Mouse (Mus musculus): ENCODE results near the gene Ccr2. TPM values are rescaled to one million over a fixed set of nuclear protein-coding genes. Genes with fewer than 3 reads are reported as not detected.

Gene Ccr2
- total RNA-seq, 2 experiments from 2014 or later: 0.23 TPM; not detected in 1

GRCm38 (mm10) chr9:124099127-124099526, 2.6 kb upstream of the Ccr2 start:
- Histone ChIP-seq H3K27ac (no peak overlapping the region), H3K4me3 (no peak overlapping the region)
- no peak for TF ChIP-seq CTCF (IDR thresholded peaks at IDR 0.05)
- DNase-seq (ENCODE audit: extremely low spot score in 1 of 2, low spot score in 2 of 2): no peak
- intact Hi-C loops (cut with DNase I): no loop called here

- no peak for DNase-seq (ENCODE audit: extremely low spot score in 1 of 2, low spot score in 2 of 2)
- no peak for TF ChIP-seq CTCF (IDR thresholded peaks at IDR 0.05)
Measured at GRCm38 (mm10) chr9:124100357-124100756, 1.4 kb upstream of the Ccr2 start.

GRCm38 (mm10) chr9:124103199-124103598, 1.4 kb downstream of the Ccr2 start:
- no peak for DNase-seq (ENCODE audit: extremely low spot score in 1 of 2, low spot score in 2 of 2)
- H3K27ac ChIP-seq: no peak overlapping the region
- H3K4me3 ChIP-seq: no peak overlapping the region
- intact Hi-C loops (cut with DNase I): no loop called here
- TF ChIP-seq CTCF (IDR thresholded peaks at IDR 0.05): no peak

More at GRCm38 (mm10) chr9:124100357-124100756, 1.4 kb upstream of the Ccr2 start:
- Histone ChIP-seq H3K27ac (no peak overlapping the region), H3K4me3 (no peak overlapping the region)
- intact Hi-C loops (cut with DNase I): no loop called here

- H3K4me3 ChIP-seq: no peak overlapping the region
- DNase-seq (ENCODE audit: extremely low spot score in 1 of 2, low spot score in 2 of 2): no peak
- H3K27ac ChIP-seq: no peak overlapping the region
- intact Hi-C loops (cut with DNase I): no loop called here
- no peak for TF ChIP-seq CTCF (IDR thresholded peaks at IDR 0.05)
Measured at GRCm38 (mm10) chr9:124105196-124105595, 3.4 kb downstream of the Ccr2 start.

- TF ChIP-seq CTCF (IDR thresholded peaks at IDR 0.05): no peak
- Histone ChIP-seq H3K4me3 (no peak overlapping the region), H3K27ac (no peak overlapping the region)
- no peak for DNase-seq (ENCODE audit: extremely low spot score in 1 of 2, low spot score in 2 of 2)
- intact Hi-C loops (cut with DNase I): no loop called here
Measured at GRCm38 (mm10) chr9:124107232-124107631, 5.5 kb downstream of the Ccr2 start.

- Histone ChIP-seq H3K4me3 (no peak overlapping the region), H3K27ac (no peak overlapping the region)
- TF ChIP-seq CTCF (IDR thresholded peaks at IDR 0.05): no peak
- DNase-seq (ENCODE audit: extremely low spot score in 1 of 2, low spot score in 2 of 2): no peak
- intact Hi-C loops (cut with DNase I): no loop called here
Measured at GRCm38 (mm10) chr9:124108356-124109127, 6.8 kb downstream of the Ccr2 start.

- Histone ChIP-seq H3K27ac (no peak overlapping the region), H3K4me3 (no peak overlapping the region)
- TF ChIP-seq CTCF (IDR thresholded peaks at IDR 0.05): no peak
- intact Hi-C loops (cut with DNase I): no loop called here
- no peak for DNase-seq (ENCODE audit: extremely low spot score in 1 of 2, low spot score in 2 of 2)
Measured at GRCm38 (mm10) chr9:124111997-124112396, 10.2 kb downstream of the Ccr2 start.

GRCm38 (mm10) chr9:124112591-124113239, 11.0 kb downstream of the Ccr2 start:
- intact Hi-C loops (cut with DNase I): no loop called here
- TF ChIP-seq CTCF (IDR thresholded peaks at IDR 0.05): no peak

GRCm38 (mm10) chr9:124113777-124114176, 12.0 kb downstream of the Ccr2 start:
- Histone ChIP-seq H3K4me3 (no peak overlapping the region), H3K27ac (no peak overlapping the region)
- DNase-seq (ENCODE audit: extremely low spot score in 1 of 2, low spot score in 2 of 2): no peak
- no peak for TF ChIP-seq CTCF (IDR thresholded peaks at IDR 0.05)
- intact Hi-C loops (cut with DNase I): no loop called here

More at GRCm38 (mm10) chr9:124112591-124113239, 11.0 kb downstream of the Ccr2 start:
- Histone ChIP-seq H3K27ac (no peak overlapping the region), H3K4me3 (no peak overlapping the region)
- no peak for DNase-seq (ENCODE audit: extremely low spot score in 1 of 2, low spot score in 2 of 2)

- no peak overlapping the region for H3K27ac ChIP-seq
- no peak overlapping the region for H3K4me3 ChIP-seq
- peak; percentile 27 for TF ChIP-seq CTCF (IDR thresholded peaks at IDR 0.05)
- intact Hi-C loops (cut with DNase I): no loop called here
- no peak for DNase-seq (ENCODE audit: extremely low spot score in 1 of 2, low spot score in 2 of 2)
Measured at GRCm38 (mm10) chr9:124118489-124118888, 16.7 kb downstream of the Ccr2 start.

- DNase-seq (ENCODE audit: extremely low spot score in 1 of 2, low spot score in 2 of 2): no peak
- Histone ChIP-seq H3K27ac (no peak within 1 kb of the TSS), H3K4me3 (no peak within 1 kb of the TSS)
- intact Hi-C loops (cut with DNase I): no loop called here
- TF ChIP-seq CTCF (IDR thresholded peaks at IDR 0.05): no peak
Measured at GRCm38 (mm10) chr9:124121387-124122184, 19.8 kb downstream of the Ccr2 start, which contains the start of gene Ccr5. TSS of gene Ccr5 (plus strand) at chr9:124121543.

- DNase-seq (ENCODE audit: extremely low spot score in 1 of 2, low spot score in 2 of 2): no peak
- Histone ChIP-seq H3K4me3 (no peak overlapping the region), H3K27ac (no peak overlapping the region; the same call in 1 of the 2 replicates)
- intact Hi-C loops (cut with DNase I): loop anchor here (5.0 kb wide), 1 partner anchor 88 kb away; no protein-coding TSS in a partner anchor
- TF ChIP-seq CTCF (IDR thresholded peaks at IDR 0.05): no peak
Measured at GRCm38 (mm10) chr9:124125576-124125975, 23.8 kb downstream of the Ccr2 start.
